Mouse (Mus musculus): ENCODE data around the gene Dclre1b.

The Dclre1b gene

GRCm38 (mm10) chr3:103774009-103774408 is 35.2 kb downstream of the Dclre1b start:
- in situ Hi-C loops (cut with MboI, MseI): no loop called here

GRCm38 (mm10) chr3:103773508-103773907 is 35.7 kb downstream of the Dclre1b start:
- in situ Hi-C loops (cut with MboI, MseI): no loop called here

GRCm38 (mm10) chr3:103772846-103773245 is 36.4 kb downstream of the Dclre1b start:
- in situ Hi-C loops (cut with MboI, MseI): no loop called here

- in situ Hi-C loops (cut with MboI, MseI): no loop called here
These were observed 37.6 kb downstream of the Dclre1b start for GRCm38 (mm10) chr3:103771531-103772130.

GRCm38 (mm10) chr3:103766789-103767188 is 42.5 kb downstream of the Dclre1b start:
- in situ Hi-C loops (cut with MboI, MseI): no loop called here

- in situ Hi-C loops (cut with MboI, MseI): no loop called here
These were observed 49.8 kb downstream of the Dclre1b start for GRCm38 (mm10) chr3:103759261-103759970.

GRCm38 (mm10) chr3:103758456-103758855 is 50.8 kb downstream of the Dclre1b start:
- in situ Hi-C loops (cut with MboI, MseI): no loop called here

GRCm38 (mm10) chr3:103756920-103757319 is 52.3 kb downstream of the Dclre1b start:
- in situ Hi-C loops (cut with MboI, MseI): no loop called here

- in situ Hi-C loops (cut with MboI, MseI): no loop called here
These were observed 53.9 kb downstream of the Dclre1b start for GRCm38 (mm10) chr3:103755351-103755750.

- in situ Hi-C loops (cut with MboI, MseI): no loop called here
These were observed 57.7 kb downstream of the Dclre1b start for GRCm38 (mm10) chr3:103751558-103751957.
